Mouse (Mus musculus) hindbrain, embryonic 13.5 days (tissue): Measurements from ENCODE around the gene Tex52. TPM values are rescaled to one million over a fixed set of nuclear protein-coding genes. Genes with fewer than 3 reads are reported as not detected.
A peak's percentile ranks its signal among the peaks of the same experiment; 100 is the strongest.

Experiments
- ATAC-seq: fragments of 200-750 bp; cut with Nextera tagmentation; 2 replicates; pipeline ENCODE4 v1.8.0; 2017; ENCODE audit warnings: moderate TSS enrichment; ENCODE audit not compliant: low FRiP score
- H3K27ac ChIP-seq: fragments of 300-500 bp; sonication (generic); 2 replicates; pipeline ENCODE4 v1.5.1; 2015; ENCODE audit warnings: inconsistent platforms, mild to moderate bottlenecking, moderate library complexity
- H3K27me3 ChIP-seq: fragments of 300-500 bp; sonication (generic); 2 replicates; pipeline ENCODE4 v1.6.1; 2015; ENCODE audit warnings: mild to moderate bottlenecking, inconsistent platforms
- H3K36me3 ChIP-seq: fragments of 300-500 bp; sonication (generic); 2 replicates; pipeline ENCODE4 v1.6.1; 2015; ENCODE audit warnings: mild to moderate bottlenecking, inconsistent platforms
- H3K4me1 ChIP-seq: fragments of 300-500 bp; sonication (generic); replicated peaks from 2 replicates; pipeline ENCODE4 v1.6.1; 2015; ENCODE audit warnings: inconsistent platforms
- H3K4me2 ChIP-seq: fragments of 300-500 bp; sonication (generic); 2 replicates; pipeline ENCODE4 v1.6.1; 2015; ENCODE audit warnings: inconsistent platforms, mild to moderate bottlenecking, moderate library complexity
- H3K4me3 ChIP-seq: fragments of 300-500 bp; sonication (generic); 2 replicates; pipeline ENCODE4 v1.5.1; 2015; ENCODE audit warnings: mild to moderate bottlenecking, inconsistent platforms
- H3K9ac ChIP-seq: fragments of 300-500 bp; sonication (generic); 2 replicates; pipeline ENCODE4 v1.6.1; 2015; ENCODE audit warnings: mild to moderate bottlenecking, inconsistent platforms
- H3K9me3 ChIP-seq: fragments of 300-500 bp; sonication (generic); 2 replicates; pipeline ENCODE4 v1.6.1; 2016; ENCODE audit warnings: inconsistent platforms
- WGBS: fragments of 180-500 bp; shearing (Covaris S2); methylation state at CpG from one replicate; pipeline ENCODE4 v1.1.7; 2015; 5-methylcytosine and 5-hydroxymethylcytosine counted together
- polyA plus RNA-seq: library from polyadenylated mRNA; unstranded; fragments of >200 nt; fragmentation: Nextera tagmentation; extraction: Ambion mirVana; gene quantifications from 2 replicates; pipeline ENCODE4 v1.2.1, GENCODE M21; 2015

The Tex52 gene
- 0.47 and 0.70 TPM in 2 replicates for polyA plus RNA-seq

- WGBS: 17% methylated on average over 6 of the region's 6 CpGs
- Histone ChIP-seq H3K9ac (peak within 1 kb of the TSS; percentile 15; the same call in 1 of the 2 replicates), H3K27ac (peak within 1 kb of the TSS; percentile 55; the same call in 1 of the 2 replicates), H3K27me3 (no peaks in the 10 kb centered on the region), H3K36me3 (peaks cover 29% of the 10 kb centered on the region), H3K9me3 (no peaks in the 10 kb centered on the region), H3K4me1 (peaks cover 16% of the 10 kb centered on the region), H3K4me2 (no peak within 1 kb of the TSS), H3K4me3 (no peak within 1 kb of the TSS)
- peak; percentile 77 for ATAC-seq
These were observed at the start of gene Tex52, which contains the start of gene Gm44596 for GRCm38 (mm10) chr6:128375192-128375591. TSS of gene Tex52 (plus strand) at chr6:128375456. TSS of gene Gm44596 (plus strand) at chr6:128375503.

GRCm38 (mm10) chr6:128334397-128335124 lies 40.7 kb upstream of the Tex52 start:
- ATAC-seq: peak; percentile 79
- H3K27me3 ChIP-seq: no peaks in the 10 kb centered on the region
- H3K27ac ChIP-seq: peak overlapping the region; percentile 27; the same call in 1 of the 2 replicates

DNA sequence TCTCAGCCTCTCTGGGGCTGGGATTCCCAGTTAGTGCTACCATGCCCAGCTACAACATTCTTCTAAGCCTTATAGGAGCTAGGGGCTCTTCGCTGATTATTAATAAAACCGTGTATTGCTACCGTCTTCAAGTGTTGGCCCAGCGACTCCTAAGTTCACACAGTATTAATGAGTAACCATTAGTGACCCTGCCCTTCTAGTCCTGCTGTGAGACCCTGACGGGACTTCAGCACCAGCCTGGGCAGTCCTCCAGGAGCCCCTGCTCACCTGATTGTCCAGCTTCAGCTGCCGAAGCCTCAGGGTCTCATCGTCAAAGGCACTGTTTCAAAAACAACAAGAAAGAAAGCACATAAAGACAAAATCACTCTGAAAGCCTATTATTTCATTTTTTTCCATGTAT lies 37.8 kb upstream of the Tex52 start:
- H3K4me2 ChIP-seq: no peak overlapping the region
- H3K36me3 ChIP-seq: peaks cover 47% of the 10 kb centered on the region
- H3K27ac ChIP-seq: no peak overlapping the region
- H3K9me3 ChIP-seq: no peaks in the 10 kb centered on the region
- H3K27me3 ChIP-seq: no peaks in the 10 kb centered on the region
- no peak overlapping the region for H3K9ac ChIP-seq
- WGBS: 77% methylated on average over 7 of the region's 7 CpGs
- no peak overlapping the region for H3K4me3 ChIP-seq
- ATAC-seq: no peak
- peaks cover 19% of the 10 kb centered on the region for H3K4me1 ChIP-seq

More at GRCm38 (mm10) chr6:128334397-128335124, 40.7 kb upstream of the Tex52 start:
- Histone ChIP-seq H3K9ac (no peak overlapping the region; the same call in 1 of the 2 replicates), H3K4me3 (no peak overlapping the region), H3K4me2 (no peak overlapping the region), H3K4me1 (peaks cover 16% of the 10 kb centered on the region), H3K36me3 (peaks cover 65% of the 10 kb centered on the region), H3K9me3 (peaks cover 11% of the 10 kb centered on the region; the same call in 1 of the 2 replicates)
- 20% methylated on average over 12 of the region's 12 CpGs for WGBS

DNA sequence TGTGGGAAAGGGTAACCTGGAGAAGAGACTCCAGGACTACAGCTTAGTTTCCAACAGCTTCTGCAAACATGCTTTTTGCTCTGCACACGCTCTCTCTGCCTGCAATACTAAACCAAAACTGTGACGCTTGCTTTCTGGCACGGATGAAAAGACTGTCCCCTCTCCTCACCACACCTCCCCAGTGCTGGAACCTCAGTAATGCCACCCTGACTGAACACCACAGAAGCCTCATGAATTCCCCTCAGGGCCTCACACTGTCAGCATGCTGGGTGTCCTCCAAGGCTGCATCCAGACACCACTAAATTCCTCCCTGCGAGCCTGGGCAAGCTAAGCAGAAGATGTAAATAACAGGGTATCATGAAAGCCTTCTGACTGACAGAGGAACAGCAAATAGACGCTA lies 36.4 kb upstream of the Tex52 start:
- peaks cover 19% of the 10 kb centered on the region for H3K4me1 ChIP-seq
- no peaks in the 10 kb centered on the region for H3K27me3 ChIP-seq
- ATAC-seq: no peak
- no peak overlapping the region for H3K4me2 ChIP-seq
- H3K9ac ChIP-seq: no peak overlapping the region
- WGBS: 59% methylated on average over 5 of the region's 5 CpGs
- H3K36me3 ChIP-seq: peaks cover 38% of the 10 kb centered on the region
- H3K4me3 ChIP-seq: no peak overlapping the region
- H3K27ac ChIP-seq: peak overlapping the region; percentile 40; the same call in 1 of the 2 replicates
- H3K9me3 ChIP-seq: no peaks in the 10 kb centered on the region

DNA sequence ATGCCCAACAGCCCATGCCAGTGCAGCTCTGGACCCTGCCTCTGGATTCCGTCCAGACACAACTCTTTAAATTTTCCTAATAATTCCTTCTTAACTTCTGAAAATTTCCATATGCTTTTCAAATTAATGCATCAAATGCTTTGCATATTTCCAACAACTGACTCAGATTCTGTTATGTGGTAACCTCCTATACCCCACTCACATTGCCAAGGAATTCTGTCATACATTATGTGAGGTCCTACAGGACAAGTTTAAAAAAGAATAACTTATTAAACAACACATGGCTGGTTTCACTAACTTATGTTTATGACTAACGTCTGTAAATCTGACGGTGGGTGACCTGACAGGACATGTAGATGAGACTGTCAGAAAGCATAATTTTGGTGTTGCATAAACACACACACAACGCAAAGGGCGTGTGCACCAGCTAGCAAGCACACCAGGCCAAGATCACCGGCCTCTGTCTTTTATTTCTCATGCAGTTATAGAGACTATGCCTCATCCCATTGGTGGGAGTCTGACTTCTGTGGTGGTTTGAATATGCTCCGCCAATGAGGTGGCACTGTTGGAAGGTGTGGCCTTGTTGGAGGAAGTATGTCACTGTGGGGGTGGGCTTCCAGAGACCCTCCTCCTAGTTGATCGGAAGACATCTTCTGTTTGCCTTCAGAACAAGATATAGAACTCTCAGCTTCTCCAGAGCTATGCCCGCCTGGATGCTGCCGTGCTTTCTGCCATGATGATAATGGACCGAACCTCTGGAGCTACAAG lies 33.1 kb upstream of the Tex52 start:
- H3K36me3 ChIP-seq: peaks cover 16% of the 10 kb centered on the region
- H3K9ac ChIP-seq: no peak overlapping the region
- H3K27ac ChIP-seq: no peak overlapping the region
- no peak overlapping the region for H3K4me2 ChIP-seq
- no peaks in the 10 kb centered on the region for H3K27me3 ChIP-seq
- WGBS: 95% methylated on average over 11 of the region's 11 CpGs
- no peak for ATAC-seq
- H3K9me3 ChIP-seq: no peaks in the 10 kb centered on the region
- H3K4me3 ChIP-seq: no peak overlapping the region
- peaks cover 19% of the 10 kb centered on the region for H3K4me1 ChIP-seq

GRCm38 (mm10) chr6:128345623-128346022 lies 29.6 kb upstream of the Tex52 start:
- 94% methylated on average over 10 of the region's 10 CpGs for WGBS
- Histone ChIP-seq H3K4me3 (no peak overlapping the region), H3K4me1 (0 out of 2 replicates have a peak, but pooled peaks cover 14% of the 10 kb centered on the region), H3K36me3 (peaks cover 15% of the 10 kb centered on the region), H3K9ac (no peak overlapping the region), H3K4me2 (no peak overlapping the region), H3K27ac (no peak overlapping the region), H3K9me3 (no peaks in the 10 kb centered on the region), H3K27me3 (no peaks in the 10 kb centered on the region)
- ATAC-seq: no peak

DNA sequence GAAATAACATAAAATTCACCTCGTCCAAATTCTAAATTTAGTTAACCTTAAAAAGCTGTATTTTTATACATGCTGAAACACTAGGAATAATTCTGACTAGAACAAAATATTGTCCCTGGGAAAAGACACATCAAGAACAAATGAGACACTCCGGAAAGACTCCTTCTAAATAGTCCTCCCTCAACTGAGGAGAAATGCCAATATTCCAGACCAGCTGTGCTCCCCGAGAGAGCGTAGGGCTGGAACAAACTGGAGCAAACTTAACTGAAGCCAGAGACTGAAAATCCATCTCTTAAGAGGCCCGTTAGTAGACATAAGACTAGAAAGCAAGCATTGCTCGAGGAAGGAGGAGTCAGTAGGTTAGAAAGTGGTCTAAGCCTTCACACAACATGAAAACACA lies 28.5 kb upstream of the Tex52 start:
- ATAC-seq: no peak
- Histone ChIP-seq H3K4me2 (no peak overlapping the region), H3K4me3 (no peak overlapping the region), H3K4me1 (0 out of 2 replicates have a peak, but pooled peaks cover 14% of the 10 kb centered on the region), H3K27me3 (no peaks in the 10 kb centered on the region), H3K9me3 (no peaks in the 10 kb centered on the region), H3K36me3 (peaks cover 17% of the 10 kb centered on the region), H3K27ac (no peak overlapping the region), H3K9ac (no peak overlapping the region)
- 89% methylated on average over 6 of the region's 6 CpGs for WGBS

- ATAC-seq: no peak
- WGBS: 39% methylated on average over 7 of the region's 7 CpGs
- Histone ChIP-seq H3K27me3 (no peaks in the 10 kb centered on the region), H3K36me3 (peaks cover 13% of the 10 kb centered on the region), H3K4me3 (no peak overlapping the region), H3K9ac (no peak overlapping the region), H3K9me3 (no peaks in the 10 kb centered on the region), H3K4me2 (no peak overlapping the region), H3K27ac (peak overlapping the region; percentile 8), H3K4me1 (peaks cover 33% of the 10 kb centered on the region)
These were observed 25.5 kb upstream of the Tex52 start for GRCm38 (mm10) chr6:128349711-128350110.

GRCm38 (mm10) chr6:128354140-128354539 lies 21.1 kb upstream of the Tex52 start:
- no peak overlapping the region for H3K27ac ChIP-seq
- ATAC-seq: no peak
- peak overlapping the region; percentile 74; the same call in 1 of the 2 replicates for H3K4me3 ChIP-seq
- H3K4me2 ChIP-seq: peak overlapping the region; percentile 78
- no peaks in the 10 kb centered on the region for H3K9me3 ChIP-seq
- WGBS: 40% methylated on average over 3 of the region's 3 CpGs
- H3K9ac ChIP-seq: peak overlapping the region; percentile 35; the same call in 1 of the 2 replicates
- H3K27me3 ChIP-seq: no peaks in the 10 kb centered on the region
- peaks cover 36% of the 10 kb centered on the region for H3K4me1 ChIP-seq
- H3K36me3 ChIP-seq: peaks cover 36% of the 10 kb centered on the region

DNA sequence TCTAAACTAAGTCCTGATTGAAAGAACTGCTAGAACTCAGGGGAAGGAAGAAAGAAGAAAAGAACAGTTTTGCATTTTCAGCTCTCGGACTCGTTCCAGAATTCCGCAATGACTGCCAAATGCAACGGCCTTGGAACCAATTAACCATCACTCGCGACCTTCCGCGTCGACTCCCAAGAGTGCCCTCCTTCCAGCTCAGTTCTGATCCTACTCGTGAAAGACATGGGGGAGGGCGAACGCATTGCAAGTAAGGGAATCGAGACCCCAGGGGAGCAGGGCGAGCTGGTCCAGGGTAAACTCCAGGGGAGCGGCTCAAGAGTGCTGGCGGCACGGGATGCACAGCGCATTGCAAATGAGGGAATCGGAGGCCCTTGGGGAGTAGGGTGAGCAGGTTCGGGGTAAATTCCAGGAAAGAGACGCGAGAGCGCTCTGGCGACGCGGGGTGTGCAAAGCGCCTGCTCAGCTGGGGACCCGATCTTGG lies 20.0 kb upstream of the Tex52 start:
- Histone ChIP-seq H3K4me2 (peak overlapping the region; percentile 78), H3K9ac (peak overlapping the region; percentile 88), H3K27me3 (no peaks in the 10 kb centered on the region), H3K4me1 (peaks cover 40% of the 10 kb centered on the region), H3K36me3 (peaks cover 36% of the 10 kb centered on the region), H3K9me3 (no peaks in the 10 kb centered on the region), H3K27ac (peak overlapping the region; percentile 93), H3K4me3 (peak overlapping the region; percentile 74)
- peak; percentile 82 for ATAC-seq
- under 1% methylated on average over 28 of the region's 28 CpGs for WGBS

- 0% methylated on average over 41 of the region's 42 CpGs for WGBS
- H3K36me3 ChIP-seq: peaks cover 30% of the 10 kb centered on the region
- peak within 1 kb of the TSS; percentile 78 for H3K4me2 ChIP-seq
- peak within 1 kb of the TSS; percentile 88 for H3K9ac ChIP-seq
- H3K9me3 ChIP-seq: no peaks in the 10 kb centered on the region
- peak; percentile 99 for ATAC-seq
- H3K27ac ChIP-seq: peak within 1 kb of the TSS; percentile 93
- H3K4me3 ChIP-seq: peak within 1 kb of the TSS; percentile 74
- H3K27me3 ChIP-seq: no peaks in the 10 kb centered on the region
- peaks cover 45% of the 10 kb centered on the region for H3K4me1 ChIP-seq
These were observed 19.4 kb upstream of the Tex52 start, which contains the start of gene Tulp3 for GRCm38 (mm10) chr6:128355726-128356416. TSS of gene Tulp3 (minus strand) at chr6:128355851.
